Mouse (Mus musculus): ENCODE measurements around the gene Zfp109.

GRCm38 (mm10) chr7:24259306-24259999, 22.1 kb upstream of the Zfp109 start:
- no peak for TF ChIP-seq CTCF (conservative IDR thresholded peaks at IDR 0.05; ENCODE audit: low read length)
- TF ChIP-seq NANOG (IDR thresholded peaks at IDR 0.05; ENCODE audit: borderline replicate concordance, low read length), result no peak

All from E14TG2a.4 (cell line).